Comparison of ENCODE assay signal across 8 mouse cellular contexts in genomic region chr16:96145110-96145800, GRCm38 (mm10). TPM values are rescaled to one million over a fixed set of nuclear protein-coding genes. Genes with fewer than 3 reads are reported as not detected.
DNase-seq lines count a peak whose midpoint lies in the region; ATAC-seq lines count a peak whose summit lies in the region.

Gene Wrb, plus strand, starts transcription at chr16:96145407.

- no peaks in the 10 kb centered on the region for H3K9me3 ChIP-seq in hindbrain, embryonic 12.5 days (replicated peaks)

- H3K27ac ChIP-seq in hindbrain, embryonic 12.5 days, result peak within 1 kb of the TSS; percentile 58

- peak within 1 kb of the TSS; percentile 71 for H3K9ac ChIP-seq in hindbrain, embryonic 12.5 days

- peaks cover 12% of the 10 kb centered on the region for H3K4me1 ChIP-seq in hindbrain, embryonic 12.5 days

- H3K27me3 ChIP-seq in hindbrain, embryonic 12.5 days, result peaks cover 4% of the 10 kb centered on the region; the same call in 1 of the 2 replicates

- no peaks in the 10 kb centered on the region for H3K36me3 ChIP-seq in hindbrain, embryonic 12.5 days

- H3K4me3 ChIP-seq in hindbrain, embryonic 12.5 days, result peak within 1 kb of the TSS; percentile 72

- ATAC-seq in hindbrain, embryonic 12.5 days (ENCODE audit: low FRiP score), result peak; percentile 96

- peak within 1 kb of the TSS; percentile 75 for H3K4me2 ChIP-seq in hindbrain, embryonic 12.5 days (replicated peaks)

- peak; percentile 100 for DNase-seq in NIH3T3 (ENCODE audit: low read depth)
- peak; percentile 100 for DNase-seq in cerebellum, postnatal 10 days
- peak; percentile 99 to 100 for DNase-seq in frontal cortex, postnatal 10 days (ENCODE audit: low spot score in 2 of 2)
- DNase-seq in layer of hippocampus, postnatal 14 days (ENCODE audit: low spot score in 2 of 2), result peak; percentile 100
- DNase-seq in lung, postnatal 14 days, result peak; percentile 100
- peak; percentile 99 for DNase-seq in retina, adult 2 months (ENCODE audit: low read depth, low spot score)
- peak; percentile 100 for DNase-seq in thymus, postnatal 36 days

- under 1% methylated on average over 68 of the region's 68 CpGs for WGBS in hindbrain, embryonic 12.5 days

RNA-seq across cellular contexts. Expression of gene Wrb, which starts in this region (rescaled TPM):
- polyA plus RNA-seq in hindbrain, embryonic 12.5 days (2016; fragmentation: Nextera tagmentation; extraction: Ambion mirVana), result 117 and 121 TPM in 2 replicates
- 10 to 100 TPM; 64.6 to 76.0 TPM for total RNA-seq in layer of hippocampus, postnatal 14 days (2021)

Comparison
In these comparisons a context has a peak if more than half of its experiments do, and no peak if none do; other contexts are left out.
1. Peak in every context shown above with its lines: DNase-seq, ATAC-seq, H3K4me3 ChIP-seq and H3K27ac ChIP-seq.